Mouse (Mus musculus) central nervous system, embryonic 18 days (tissue): ENCODE measurements around the gene Nbeal1. TPM values are rescaled to one million over a fixed set of nuclear protein-coding genes. Genes with fewer than 3 reads are reported as not detected.

ENCODE experiments used
- polyA plus RNA-seq: library from polyadenylated mRNA; depleted of rRNA; stranded (reverse); fragments of >200 nt; gene quantifications from 2 replicates; pipeline ENCODE4 v1.2.3, GENCODE M21; 2012; rRNA removed

Gene Nbeal1
- polyA plus RNA-seq, result 6.8 and 7.7 TPM in 2 replicates

GRCm38 (mm10) chr1:60179932-60180783 lies at the start of gene Nbeal1:
Gene Nbeal1 (plus strand): TSS chr1:60180599.

GRCm38 (mm10) chr1:60342808-60343629 lies 162.6 kb downstream of the Nbeal1 start, which contains the start of gene Cyp20a1:
Gene Cyp20a1 (plus strand): TSS chr1:60343323.

Other genes with a start within 250 kb of the Nbeal1 start
- 42.2 and 45.2 TPM in 2 replicates for gene Ica1l, start 137.4 kb upstream of the Nbeal1 start, polyA plus RNA-seq
- 9.9 and 10.4 TPM in 2 replicates for gene Carf, start 82.4 kb upstream of the Nbeal1 start, polyA plus RNA-seq
- gene Wdr12, start 82.0 kb upstream of the Nbeal1 start, polyA plus RNA-seq, result 26.0 and 27.5 TPM in 2 replicates
- 14.3 and 14.4 TPM in 2 replicates for gene Cyp20a1, start 162.7 kb downstream of the Nbeal1 start, polyA plus RNA-seq
- 84.2 and 93.6 TPM in 2 replicates for gene Abi2, start 229.0 kb downstream of the Nbeal1 start, polyA plus RNA-seq